Mouse (Mus musculus): ENCODE results near the gene Gpr22. TPM values are rescaled to one million over a fixed set of nuclear protein-coding genes. Genes with fewer than 3 reads are reported as not detected.

The Gpr22 gene
- total and polyA plus RNA-seq, 2 experiments, result not detected

DNA sequence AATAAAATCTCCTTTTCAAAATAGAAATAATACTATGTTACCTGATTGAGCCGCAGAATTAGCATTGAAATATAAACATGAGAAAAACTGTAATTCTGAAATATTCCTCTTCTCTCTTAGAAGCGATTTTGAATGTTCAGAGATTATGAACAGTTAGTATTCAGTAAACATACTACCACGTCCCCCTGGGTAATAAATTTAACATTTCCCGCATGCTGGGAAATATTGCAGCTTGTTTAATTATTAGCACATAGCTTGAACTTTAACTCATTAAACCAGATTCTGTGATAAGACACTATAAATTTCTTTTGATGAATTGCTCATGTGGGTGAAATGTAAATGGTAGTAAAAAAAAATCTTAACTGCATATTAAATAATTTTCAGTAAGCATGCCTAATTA is 1.0 kb downstream of the Gpr22 start:
- TF ChIP-seq POLR2A (IDR thresholded peaks at IDR 0.05; ENCODE audit: extremely low read depth, insufficient read depth, low read length) (no peak), CTCF (IDR thresholded peaks at IDR 0.05; ENCODE audit: low read depth, low read length) (no peak)
- H3K36me3 ChIP-seq (ENCODE audit: control insufficient read depth, insufficient read depth, low read length), result peaks cover 1% of the 10 kb centered on the region; the same call in 1 of the 2 replicates
- H3K4me3 ChIP-seq (ENCODE audit: insufficient read depth, low read depth, low read length), result no peak overlapping the region
- no peak overlapping the region for H3K9ac ChIP-seq (ENCODE audit: low read depth, low read length)
- 52% methylated on average over 4 of the region's 4 CpGs for WGBS
- H3K27me3 ChIP-seq (ENCODE audit: control insufficient read depth, insufficient read depth, low read length), result no peaks in the 10 kb centered on the region
- peak; percentile 27 for DNase-seq (ENCODE audit: extremely low read depth, low read depth, low spot score)
- no peaks in the 10 kb centered on the region for H3K79me2 ChIP-seq (ENCODE audit: control insufficient read depth, insufficient read depth, low read length)
- H3K27ac ChIP-seq (replicated peaks; ENCODE audit: insufficient read depth, low read depth, low read length), result no peak overlapping the region
- H3K4me1 ChIP-seq (ENCODE audit: control insufficient read depth, insufficient read depth, low read length), result no peaks in the 10 kb centered on the region

DNA sequence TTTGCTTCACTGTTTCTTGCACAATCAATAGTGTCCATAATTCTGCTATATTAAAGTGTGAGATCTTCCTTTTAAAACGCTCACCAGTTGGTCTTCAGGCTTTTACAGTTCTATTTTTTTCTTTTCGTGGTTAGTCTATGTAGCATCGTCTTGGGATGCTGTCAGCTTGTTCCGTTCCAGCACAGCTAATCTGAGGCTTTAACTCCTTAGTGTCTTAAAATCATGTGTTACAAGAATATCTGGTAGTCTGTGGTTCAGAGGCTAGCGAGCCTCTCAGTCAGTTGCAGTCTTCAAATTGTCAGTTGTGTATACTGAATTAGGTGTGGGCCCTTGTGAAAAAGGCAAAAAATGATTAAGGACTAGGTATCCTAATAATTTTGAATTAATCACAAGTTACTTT is 1.5 kb downstream of the Gpr22 start:
- H3K79me2 ChIP-seq (ENCODE audit: control insufficient read depth, insufficient read depth, low read length), result no peaks in the 10 kb centered on the region
- H3K27me3 ChIP-seq (ENCODE audit: control insufficient read depth, insufficient read depth, low read length), result no peaks in the 10 kb centered on the region
- no peaks in the 10 kb centered on the region for H3K4me1 ChIP-seq (ENCODE audit: control insufficient read depth, insufficient read depth, low read length)
- TF ChIP-seq CTCF (IDR thresholded peaks at IDR 0.05; ENCODE audit: low read depth, low read length) (no peak), POLR2A (IDR thresholded peaks at IDR 0.05; ENCODE audit: extremely low read depth, insufficient read depth, low read length) (no peak)
- H3K36me3 ChIP-seq (ENCODE audit: control insufficient read depth, insufficient read depth, low read length), result peaks cover 1% of the 10 kb centered on the region; the same call in 1 of the 2 replicates
- H3K4me3 ChIP-seq (ENCODE audit: insufficient read depth, low read depth, low read length), result no peak overlapping the region
- no peak for DNase-seq (ENCODE audit: extremely low read depth, low read depth, low spot score)
- 74% methylated on average over 5 of the region's 5 CpGs for WGBS
- H3K27ac ChIP-seq (replicated peaks; ENCODE audit: insufficient read depth, low read depth, low read length), result no peak overlapping the region
- no peak overlapping the region for H3K9ac ChIP-seq (ENCODE audit: low read depth, low read length)

DNA sequence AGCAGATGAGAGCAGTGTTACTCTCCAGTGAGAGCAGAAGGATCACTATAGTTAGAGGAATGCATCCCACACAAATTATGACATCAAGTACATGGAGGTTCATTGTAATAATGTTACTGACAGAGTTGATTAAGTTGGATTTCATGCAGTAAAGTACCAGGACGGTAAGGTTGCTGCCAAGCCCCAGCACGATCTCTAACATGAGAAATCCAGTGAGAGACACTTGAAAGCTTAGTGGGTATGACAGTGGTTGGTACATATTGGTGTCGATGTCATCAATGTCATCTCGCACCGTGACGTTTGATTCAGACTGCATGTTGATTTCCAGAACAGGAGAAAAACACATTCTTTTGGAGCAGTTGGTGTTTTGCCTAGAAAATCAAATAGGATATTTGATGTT is 4.1 kb downstream of the Gpr22 start:
- DNase-seq (ENCODE audit: extremely low read depth, low read depth, low spot score), result no peak
- no peaks in the 10 kb centered on the region for H3K27me3 ChIP-seq (ENCODE audit: control insufficient read depth, insufficient read depth, low read length)
- no peak for TF ChIP-seq CTCF (IDR thresholded peaks at IDR 0.05; ENCODE audit: low read depth, low read length)
- TF ChIP-seq POLR2A (IDR thresholded peaks at IDR 0.05; ENCODE audit: extremely low read depth, insufficient read depth, low read length), result no peak
- H3K9ac ChIP-seq (ENCODE audit: low read depth, low read length), result no peak overlapping the region
- no peak overlapping the region for H3K4me3 ChIP-seq (ENCODE audit: insufficient read depth, low read depth, low read length)
- H3K27ac ChIP-seq (replicated peaks; ENCODE audit: insufficient read depth, low read depth, low read length), result no peak overlapping the region
- 92% methylated on average over 6 of the region's 6 CpGs for WGBS
- H3K4me1 ChIP-seq (ENCODE audit: control insufficient read depth, insufficient read depth, low read length), result no peaks in the 10 kb centered on the region
- no peaks in the 10 kb centered on the region for H3K79me2 ChIP-seq (ENCODE audit: control insufficient read depth, insufficient read depth, low read length)
- peaks cover 1% of the 10 kb centered on the region; the same call in 1 of the 2 replicates for H3K36me3 ChIP-seq (ENCODE audit: control insufficient read depth, insufficient read depth, low read length)

DNA sequence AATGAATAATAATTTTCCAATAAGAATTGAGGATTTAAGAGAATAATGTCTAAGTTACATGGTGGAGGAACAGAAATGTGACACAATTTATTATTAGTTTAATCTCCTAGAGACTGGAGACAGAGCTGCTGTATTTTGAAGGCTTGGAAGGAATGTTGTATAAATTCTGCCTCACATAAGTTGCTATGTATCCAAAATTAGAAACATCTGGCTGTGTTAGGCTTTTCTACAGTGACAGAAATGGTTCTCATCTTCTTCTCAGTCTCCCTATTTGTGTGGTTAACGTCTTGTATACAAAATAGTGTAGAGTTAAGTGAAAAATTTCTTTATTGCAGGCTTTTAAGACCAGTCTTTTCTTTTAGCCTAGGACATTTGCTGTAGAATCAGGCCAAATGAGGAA is 6.2 kb downstream of the Gpr22 start:
- Histone ChIP-seq H3K36me3 (ENCODE audit: control insufficient read depth, insufficient read depth, low read length) (peaks cover 1% of the 10 kb centered on the region; the same call in 1 of the 2 replicates), H3K4me1 (ENCODE audit: control insufficient read depth, insufficient read depth, low read length) (no peaks in the 10 kb centered on the region), H3K4me3 (ENCODE audit: insufficient read depth, low read depth, low read length) (no peak overlapping the region), H3K27me3 (ENCODE audit: control insufficient read depth, insufficient read depth, low read length) (no peaks in the 10 kb centered on the region), H3K9ac (ENCODE audit: low read depth, low read length) (no peak overlapping the region), H3K79me2 (ENCODE audit: control insufficient read depth, insufficient read depth, low read length) (no peaks in the 10 kb centered on the region), H3K27ac (replicated peaks; ENCODE audit: insufficient read depth, low read depth, low read length) (no peak overlapping the region)
- TF ChIP-seq CTCF (IDR thresholded peaks at IDR 0.05; ENCODE audit: low read depth, low read length), result no peak
- TF ChIP-seq POLR2A (IDR thresholded peaks at IDR 0.05; ENCODE audit: extremely low read depth, insufficient read depth, low read length), result no peak
- 92% methylated on average over 1 of the region's 1 CpGs for WGBS
- no peak for DNase-seq (ENCODE audit: extremely low read depth, low read depth, low spot score)

DNA sequence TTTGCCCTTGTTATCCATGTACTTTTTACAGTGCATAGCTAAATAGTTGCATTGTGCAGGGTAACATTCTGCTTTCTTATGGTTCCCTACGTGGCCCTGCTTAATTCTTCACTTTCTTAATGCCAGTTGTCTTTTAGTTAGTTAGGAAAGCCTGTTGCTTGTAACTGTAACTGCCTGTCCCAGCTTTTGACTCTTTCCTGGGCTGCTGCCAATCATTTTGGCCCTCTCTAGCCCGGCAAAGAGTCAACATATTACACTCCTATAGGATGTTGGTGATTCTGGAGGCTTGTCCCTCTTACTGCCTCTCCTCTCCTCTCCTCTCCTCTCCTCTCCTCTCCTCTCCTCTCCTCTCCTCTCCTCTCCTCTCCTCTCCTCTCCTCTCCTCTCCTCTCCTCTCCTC is 7.6 kb downstream of the Gpr22 start:
- H3K4me1 ChIP-seq (ENCODE audit: control insufficient read depth, insufficient read depth, low read length), result no peaks in the 10 kb centered on the region
- peaks cover 1% of the 10 kb centered on the region; the same call in 1 of the 2 replicates for H3K36me3 ChIP-seq (ENCODE audit: control insufficient read depth, insufficient read depth, low read length)
- no peak for DNase-seq (ENCODE audit: extremely low read depth, low read depth, low spot score)
- no peak overlapping the region for H3K9ac ChIP-seq (ENCODE audit: low read depth, low read length)
- no peaks in the 10 kb centered on the region for H3K27me3 ChIP-seq (ENCODE audit: control insufficient read depth, insufficient read depth, low read length)
- TF ChIP-seq POLR2A (IDR thresholded peaks at IDR 0.05; ENCODE audit: extremely low read depth, insufficient read depth, low read length), result no peak
- TF ChIP-seq CTCF (IDR thresholded peaks at IDR 0.05; ENCODE audit: low read depth, low read length), result no peak
- 46% methylated on average over 2 of the region's 2 CpGs for WGBS
- H3K27ac ChIP-seq (replicated peaks; ENCODE audit: insufficient read depth, low read depth, low read length), result no peak overlapping the region
- H3K4me3 ChIP-seq (ENCODE audit: insufficient read depth, low read depth, low read length), result no peak overlapping the region
- no peaks in the 10 kb centered on the region for H3K79me2 ChIP-seq (ENCODE audit: control insufficient read depth, insufficient read depth, low read length)

DNA sequence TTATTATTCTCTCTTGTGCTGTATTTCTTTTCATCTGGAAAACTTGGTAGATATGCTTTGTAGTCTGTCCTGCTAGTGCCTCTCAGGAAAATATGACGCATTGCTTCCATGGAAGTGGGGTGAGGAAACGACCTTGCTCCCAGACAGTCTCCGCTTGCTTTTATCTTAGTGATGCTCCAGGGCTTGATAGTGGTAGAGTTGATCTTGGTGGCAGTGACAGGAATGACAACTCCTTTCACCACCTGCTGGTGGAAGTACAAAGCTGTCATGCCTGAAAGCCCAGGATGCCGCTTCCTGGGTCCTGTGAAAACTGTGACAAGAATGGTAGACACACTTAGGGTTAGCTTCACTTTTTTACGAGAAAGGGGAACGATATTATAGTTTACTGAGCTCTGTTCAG is 9.8 kb downstream of the Gpr22 start:
- Histone ChIP-seq H3K4me1 (ENCODE audit: control insufficient read depth, insufficient read depth, low read length) (no peaks in the 10 kb centered on the region), H3K79me2 (ENCODE audit: control insufficient read depth, insufficient read depth, low read length) (no peaks in the 10 kb centered on the region), H3K27ac (replicated peaks; ENCODE audit: insufficient read depth, low read depth, low read length) (no peak overlapping the region), H3K4me3 (ENCODE audit: insufficient read depth, low read depth, low read length) (no peak overlapping the region), H3K9ac (ENCODE audit: low read depth, low read length) (no peak overlapping the region), H3K27me3 (ENCODE audit: control insufficient read depth, insufficient read depth, low read length) (no peaks in the 10 kb centered on the region), H3K36me3 (ENCODE audit: control insufficient read depth, insufficient read depth, low read length) (no peaks in the 10 kb centered on the region)
- 80% methylated on average over 6 of the region's 6 CpGs for WGBS
- no peak for DNase-seq (ENCODE audit: extremely low read depth, low read depth, low spot score)
- TF ChIP-seq CTCF (IDR thresholded peaks at IDR 0.05; ENCODE audit: low read depth, low read length), result no peak
- TF ChIP-seq POLR2A (IDR thresholded peaks at IDR 0.05; ENCODE audit: extremely low read depth, insufficient read depth, low read length), result no peak
